Mouse (Mus musculus): ENCODE measurements around the gene Kif13a. TPM values are rescaled to one million over a fixed set of nuclear protein-coding genes. Genes with fewer than 3 reads are reported as not detected.

Kif13a gene
- polyA plus RNA-seq, 1 experiment from 2014 or later = 22.0 TPM

DNA sequence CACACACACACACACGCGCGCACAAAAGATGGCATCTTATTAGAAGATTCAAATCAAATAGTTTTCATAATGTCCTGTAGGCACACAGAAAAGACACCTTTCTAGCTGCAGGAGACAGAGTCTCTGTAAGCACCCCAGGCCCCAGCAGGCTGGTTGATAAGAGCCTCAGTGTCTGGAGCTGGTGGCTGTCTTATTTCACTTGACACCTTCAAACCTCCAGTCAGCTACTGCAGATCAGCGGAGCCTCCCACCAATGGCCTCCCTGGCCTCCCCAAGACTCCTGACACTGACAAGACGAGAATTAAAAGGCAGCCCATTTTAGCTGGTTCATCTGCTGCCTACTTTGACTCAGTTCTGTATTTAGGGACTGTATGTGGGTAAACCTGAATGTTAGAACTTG, 11.2 kb downstream of the Kif13a start:
- no peak overlapping the region for H3K4me2 ChIP-seq (replicated peaks)
- no peaks in the 10 kb centered on the region for H3K9me3 ChIP-seq
- no peak overlapping the region for H3K9ac ChIP-seq (replicated peaks)
- WGBS = 90% methylated on average over 5 of the region's 5 CpGs
- H3K36me3 ChIP-seq = no peaks in the 10 kb centered on the region
- H3K4me1 ChIP-seq = no peaks in the 10 kb centered on the region; the same call in 1 of the 2 replicates
- ATAC-seq (ENCODE audit: low FRiP score, low read depth) = no peak
- H3K27me3 ChIP-seq = no peaks in the 10 kb centered on the region
- no peak overlapping the region for H3K27ac ChIP-seq (replicated peaks)
- H3K4me3 ChIP-seq = no peak overlapping the region

DNA sequence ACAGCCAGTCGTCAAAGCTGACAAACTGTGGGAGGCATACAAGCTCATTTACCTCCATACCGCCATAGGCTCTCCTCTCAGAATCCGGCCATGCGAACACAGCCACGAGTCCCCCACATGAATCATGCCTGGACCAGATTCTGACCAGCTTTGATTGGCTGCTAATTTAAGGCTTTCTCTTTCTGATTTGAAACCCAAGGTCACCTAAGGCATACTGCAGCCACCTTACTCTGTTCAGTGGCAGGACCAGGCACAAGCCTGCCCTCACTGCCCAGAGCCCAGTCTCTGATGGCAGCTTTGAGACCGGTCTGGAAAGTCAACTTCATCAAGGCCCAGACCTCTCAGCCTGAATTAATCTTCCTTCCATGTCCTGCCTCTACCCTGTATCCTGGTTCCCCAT, 17.7 kb downstream of the Kif13a start:
- H3K27me3 ChIP-seq = no peaks in the 10 kb centered on the region
- no peak overlapping the region for H3K9ac ChIP-seq (replicated peaks)
- H3K4me3 ChIP-seq = no peak overlapping the region
- no peaks in the 10 kb centered on the region for H3K9me3 ChIP-seq
- H3K4me2 ChIP-seq (replicated peaks) = no peak overlapping the region
- H3K4me1 ChIP-seq = peaks cover 28% of the 10 kb centered on the region
- H3K27ac ChIP-seq (replicated peaks) = no peak overlapping the region
- WGBS = 83% methylated on average over 6 of the region's 6 CpGs
- H3K36me3 ChIP-seq = no peaks in the 10 kb centered on the region
- no peak for ATAC-seq (ENCODE audit: low FRiP score, low read depth)

DNA sequence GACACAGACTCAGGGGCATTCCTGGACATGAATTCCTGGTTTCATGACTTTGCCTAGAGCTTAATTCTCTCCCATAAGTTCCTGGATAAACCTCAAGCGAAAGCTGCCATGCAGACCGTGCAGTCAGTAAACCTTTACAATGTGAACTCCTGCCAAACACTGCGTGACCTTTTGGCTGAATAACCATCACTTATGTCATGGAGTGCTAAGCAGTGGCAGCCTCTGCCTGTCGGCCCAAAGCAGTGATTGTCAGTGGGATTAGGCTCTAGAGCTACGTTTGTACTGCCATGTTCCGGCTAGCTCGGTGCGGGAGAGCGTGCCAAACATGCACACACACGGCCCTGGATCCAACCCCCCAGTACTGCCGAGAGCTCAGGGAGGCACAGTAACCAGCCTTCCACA, 18.6 kb downstream of the Kif13a start:
- peaks cover 28% of the 10 kb centered on the region for H3K4me1 ChIP-seq
- H3K9me3 ChIP-seq = no peaks in the 10 kb centered on the region
- H3K27me3 ChIP-seq = no peaks in the 10 kb centered on the region
- no peak overlapping the region for H3K27ac ChIP-seq (replicated peaks)
- H3K36me3 ChIP-seq = no peaks in the 10 kb centered on the region
- no peak overlapping the region for H3K9ac ChIP-seq (replicated peaks)
- H3K4me2 ChIP-seq (replicated peaks) = no peak overlapping the region
- 56% methylated on average over 11 of the region's 11 CpGs for WGBS
- H3K4me3 ChIP-seq = no peak overlapping the region
- ATAC-seq (ENCODE audit: low FRiP score, low read depth) = no peak

GRCm38 (mm10) chr13:46909946-46910345, 19.7 kb downstream of the Kif13a start:
- H3K9me3 ChIP-seq = no peaks in the 10 kb centered on the region
- H3K9ac ChIP-seq (replicated peaks) = no peak overlapping the region
- H3K4me1 ChIP-seq = peaks cover 28% of the 10 kb centered on the region
- no peak overlapping the region for H3K4me2 ChIP-seq (replicated peaks)
- no peak overlapping the region for H3K4me3 ChIP-seq
- 80% methylated on average over 3 of the region's 3 CpGs for WGBS
- H3K27me3 ChIP-seq = no peaks in the 10 kb centered on the region
- no peak overlapping the region for H3K27ac ChIP-seq (replicated peaks)
- no peak for ATAC-seq (ENCODE audit: low FRiP score, low read depth)
- H3K36me3 ChIP-seq = no peaks in the 10 kb centered on the region

- H3K4me3 ChIP-seq = no peak overlapping the region
- no peaks in the 10 kb centered on the region for H3K27me3 ChIP-seq
- H3K9ac ChIP-seq (replicated peaks) = no peak overlapping the region
- WGBS = 81% methylated on average over 12 of the region's 12 CpGs
- H3K36me3 ChIP-seq = no peaks in the 10 kb centered on the region
- ATAC-seq (ENCODE audit: low FRiP score, low read depth) = no peak
- no peaks in the 10 kb centered on the region for H3K9me3 ChIP-seq
- no peak overlapping the region for H3K27ac ChIP-seq (replicated peaks)
- H3K4me1 ChIP-seq = peaks cover 28% of the 10 kb centered on the region
- no peak overlapping the region for H3K4me2 ChIP-seq (replicated peaks)
Measured at GRCm38 (mm10) chr13:46909005-46909565, 20.6 kb downstream of the Kif13a start.

- no peaks in the 10 kb centered on the region for H3K9me3 ChIP-seq
- no peaks in the 10 kb centered on the region for H3K27me3 ChIP-seq
- H3K36me3 ChIP-seq = 0 out of 2 replicates have a peak, but pooled peaks cover 1% of the 10 kb centered on the region
- no peak overlapping the region for H3K4me3 ChIP-seq
- 83% methylated on average over 2 of the region's 2 CpGs for WGBS
- H3K4me2 ChIP-seq (replicated peaks) = no peak overlapping the region
- ATAC-seq (ENCODE audit: low FRiP score, low read depth) = no peak
- no peak overlapping the region for H3K27ac ChIP-seq (replicated peaks)
- H3K4me1 ChIP-seq = peaks cover 28% of the 10 kb centered on the region
- no peak overlapping the region for H3K9ac ChIP-seq (replicated peaks)
Measured at GRCm38 (mm10) chr13:46908387-46908786, 21.3 kb downstream of the Kif13a start.

- 52% methylated on average over 10 of the region's 10 CpGs for WGBS
- H3K27me3 ChIP-seq = no peaks in the 10 kb centered on the region
- H3K4me3 ChIP-seq = no peak overlapping the region
- H3K9ac ChIP-seq (replicated peaks) = no peak overlapping the region
- 0 out of 2 replicates have a peak overlapping the region, but pooled peaks have one; percentile 3 for H3K4me2 ChIP-seq (replicated peaks)
- peaks cover 28% of the 10 kb centered on the region for H3K4me1 ChIP-seq
- H3K27ac ChIP-seq (replicated peaks) = peak overlapping the region; percentile 15; the same call in 1 of the 2 replicates
- ATAC-seq (ENCODE audit: low FRiP score, low read depth) = no peak
- peaks cover 3% of the 10 kb centered on the region; the same call in 1 of the 2 replicates for H3K9me3 ChIP-seq
- peaks cover 7% of the 10 kb centered on the region; the same call in 1 of the 2 replicates for H3K36me3 ChIP-seq
Measured at GRCm38 (mm10) chr13:46907861-46908260, 21.8 kb downstream of the Kif13a start.

- Histone ChIP-seq H3K36me3 (peaks cover 14% of the 10 kb centered on the region; the same call in 1 of the 2 replicates), H3K4me3 (no peak overlapping the region), H3K27me3 (no peaks in the 10 kb centered on the region), H3K9me3 (peaks cover 3% of the 10 kb centered on the region; the same call in 1 of the 2 replicates), H3K4me1 (peaks cover 25% of the 10 kb centered on the region), H3K9ac (replicated peaks) (no peak overlapping the region), H3K4me2 (replicated peaks) (no peak overlapping the region), H3K27ac (replicated peaks) (0 out of 2 replicates have a peak overlapping the region, but pooled peaks have one; percentile 15)
- no peak for ATAC-seq (ENCODE audit: low FRiP score, low read depth)
- 89% methylated on average over 4 of the region's 4 CpGs for WGBS
Measured at GRCm38 (mm10) chr13:46907115-46907514, 22.6 kb downstream of the Kif13a start.

- Histone ChIP-seq H3K9me3 (peaks cover 3% of the 10 kb centered on the region; the same call in 1 of the 2 replicates), H3K9ac (replicated peaks) (no peak overlapping the region), H3K4me3 (no peak overlapping the region), H3K27me3 (no peaks in the 10 kb centered on the region), H3K36me3 (peaks cover 14% of the 10 kb centered on the region; the same call in 1 of the 2 replicates), H3K4me2 (replicated peaks) (no peak overlapping the region), H3K4me1 (peaks cover 20% of the 10 kb centered on the region), H3K27ac (replicated peaks) (no peak overlapping the region)
- 92% methylated on average over 5 of the region's 5 CpGs for WGBS
- ATAC-seq (ENCODE audit: low FRiP score, low read depth) = no peak
Measured at GRCm38 (mm10) chr13:46905971-46906370, 23.7 kb downstream of the Kif13a start.

- Histone ChIP-seq H3K36me3 (peaks cover 14% of the 10 kb centered on the region; the same call in 1 of the 2 replicates), H3K9me3 (peaks cover 3% of the 10 kb centered on the region; the same call in 1 of the 2 replicates), H3K9ac (replicated peaks) (no peak overlapping the region), H3K27ac (replicated peaks) (no peak overlapping the region), H3K4me3 (no peak overlapping the region), H3K4me1 (peaks cover 14% of the 10 kb centered on the region), H3K4me2 (replicated peaks) (no peak overlapping the region), H3K27me3 (no peaks in the 10 kb centered on the region)
- no peak for ATAC-seq (ENCODE audit: low FRiP score, low read depth)
- WGBS = 91% methylated on average over 14 of the region's 14 CpGs
Measured at GRCm38 (mm10) chr13:46904982-46905621, 24.6 kb downstream of the Kif13a start.

DNA sequence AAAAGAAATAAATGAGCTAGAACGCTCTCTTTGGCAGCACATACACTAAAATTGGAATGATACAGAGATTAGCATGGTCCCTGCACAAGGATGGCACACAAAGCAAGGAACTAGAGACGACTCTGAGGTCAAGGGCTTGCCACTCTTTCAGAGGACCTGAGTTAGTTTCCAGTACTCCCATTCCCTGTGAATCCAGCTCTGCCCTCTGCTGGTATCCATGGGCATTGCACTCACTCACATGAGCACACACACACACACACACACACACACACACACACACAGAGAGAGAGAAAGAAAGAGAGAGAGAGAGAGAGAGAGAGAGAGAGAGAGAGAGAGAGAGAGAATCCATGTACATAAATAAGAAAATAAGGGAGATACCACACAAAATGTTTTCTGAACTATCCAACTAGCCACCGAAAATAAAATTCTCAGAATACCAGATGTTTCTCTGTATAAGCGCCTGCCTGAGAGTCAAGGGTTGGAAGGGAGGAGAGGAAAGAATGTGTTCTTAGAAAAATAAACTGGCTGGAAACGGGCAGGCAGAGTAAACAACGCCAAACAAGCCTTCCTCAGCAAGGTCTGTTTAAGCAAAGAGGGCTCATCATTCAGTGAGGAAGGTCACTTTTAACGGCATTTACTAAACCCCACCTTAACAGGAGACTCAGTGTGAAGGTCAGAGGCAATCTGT, 27.0 kb downstream of the Kif13a start:
- Histone ChIP-seq H3K4me1 (peaks cover 16% of the 10 kb centered on the region), H3K9ac (replicated peaks) (no peak overlapping the region), H3K4me2 (replicated peaks) (no peak overlapping the region), H3K36me3 (peaks cover 14% of the 10 kb centered on the region; the same call in 1 of the 2 replicates), H3K27ac (replicated peaks) (no peak overlapping the region), H3K9me3 (peaks cover 3% of the 10 kb centered on the region; the same call in 1 of the 2 replicates), H3K4me3 (no peak overlapping the region), H3K27me3 (no peaks in the 10 kb centered on the region)
- ATAC-seq (ENCODE audit: low FRiP score, low read depth) = no peak
- WGBS = 95% methylated on average over 7 of the region's 7 CpGs

Data from midbrain, embryonic 12.5 days (tissue).